Mouse (Mus musculus) activated CD4-positive, CD25-positive, alpha-beta regulatory T cell, adult 4 months (primary cell): ENCODE results near the gene Wdr35. TPM values are rescaled to one million over a fixed set of nuclear protein-coding genes. Genes with fewer than 3 reads are reported as not detected.
"Not testable (repeated sequence)": the region's sequence is repeated elsewhere in the genome, so short reads cannot be mapped to it uniquely, and the experiment has no call there.

Experiments
- ATAC-seq: one replicate; pipeline ENCODE4 v1.8.0; 2017
- polyA plus RNA-seq, 2 experiments: library from polyadenylated mRNA; unstranded; fragments of 100-300 nt; shearing (Covaris generic); gene quantifications; one replicate each; pipeline ENCODE4 v1.2.1; 2017

Gene Wdr35
- 1 to 10 TPM; 3.0 to 3.4 TPM for polyA plus RNA-seq

DNA sequence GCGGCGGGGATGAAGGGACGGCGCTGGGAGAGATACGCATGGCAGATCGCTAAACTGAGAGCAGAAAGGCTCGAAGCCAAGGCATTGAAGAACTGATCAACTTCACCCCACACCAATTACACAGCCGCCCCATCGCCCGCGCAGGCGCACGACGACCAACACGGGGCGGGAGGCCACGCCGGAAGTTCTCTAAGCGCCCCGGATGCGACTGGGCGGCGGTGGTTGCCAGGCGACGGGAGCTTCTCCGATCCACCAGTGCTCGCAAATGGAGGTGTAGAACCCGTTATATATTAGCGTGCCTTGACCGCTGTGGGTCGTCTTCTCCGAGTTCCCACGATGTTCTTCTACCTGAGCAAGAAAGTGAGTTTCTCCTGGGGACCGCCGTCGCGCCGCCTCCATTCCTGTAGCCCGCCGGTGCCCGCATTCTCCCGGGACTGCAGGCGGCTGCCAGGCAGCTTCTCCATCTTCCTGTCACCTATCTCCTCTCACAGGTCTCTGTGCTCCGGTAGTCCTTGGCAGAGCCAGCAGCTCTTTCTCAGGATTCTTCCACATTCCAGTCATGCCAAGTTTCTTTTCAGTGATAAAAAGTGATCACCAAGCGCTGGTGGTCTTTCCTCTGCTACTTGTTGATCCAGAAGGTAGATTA, at the start of gene Wdr35:
Gene Wdr35, plus strand, starts transcription at position 73 of the 646 bp plus-strand sequence.
- peak; percentile 100 for ATAC-seq

DNA sequence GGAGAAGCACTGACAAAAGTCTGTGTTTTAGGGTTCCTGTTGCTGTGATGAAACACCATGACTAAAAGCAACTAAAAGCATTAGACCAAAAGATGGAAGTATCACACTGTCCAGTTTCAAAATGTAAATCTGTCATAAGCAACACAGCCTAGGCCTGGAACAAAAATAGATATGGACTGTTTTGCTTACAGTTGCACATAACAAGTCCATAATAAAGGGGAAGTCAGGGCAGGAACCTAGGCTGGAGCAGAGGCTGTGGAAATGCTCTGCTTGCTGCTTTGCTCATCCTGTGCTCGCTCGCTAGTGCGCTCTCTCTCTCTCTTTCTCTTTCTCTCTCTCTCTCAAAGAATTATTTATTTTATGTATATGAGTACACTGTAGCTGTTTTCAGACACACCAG, 46.0 kb upstream of the Wdr35 start:
- ATAC-seq: no peak

DNA sequence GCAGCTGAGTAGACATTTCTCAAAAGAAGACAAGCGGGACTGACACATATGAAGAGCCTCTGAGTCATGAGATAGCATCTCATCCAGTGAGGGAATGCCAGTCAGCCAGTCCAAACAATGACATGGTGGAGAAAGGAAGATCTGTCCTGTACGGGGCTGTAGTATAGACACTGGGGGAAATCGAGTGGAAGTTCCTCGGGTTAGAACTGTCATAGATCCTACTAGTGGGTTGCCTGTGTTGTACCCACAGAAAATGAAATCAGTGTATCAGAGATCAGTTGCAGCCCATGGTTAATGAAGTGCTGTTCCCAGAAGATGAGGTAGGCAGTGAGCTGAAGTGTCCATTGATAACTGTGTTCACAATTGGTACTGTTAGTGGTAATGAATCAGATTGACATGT, 44.9 kb upstream of the Wdr35 start:
- ATAC-seq: no peak

DNA sequence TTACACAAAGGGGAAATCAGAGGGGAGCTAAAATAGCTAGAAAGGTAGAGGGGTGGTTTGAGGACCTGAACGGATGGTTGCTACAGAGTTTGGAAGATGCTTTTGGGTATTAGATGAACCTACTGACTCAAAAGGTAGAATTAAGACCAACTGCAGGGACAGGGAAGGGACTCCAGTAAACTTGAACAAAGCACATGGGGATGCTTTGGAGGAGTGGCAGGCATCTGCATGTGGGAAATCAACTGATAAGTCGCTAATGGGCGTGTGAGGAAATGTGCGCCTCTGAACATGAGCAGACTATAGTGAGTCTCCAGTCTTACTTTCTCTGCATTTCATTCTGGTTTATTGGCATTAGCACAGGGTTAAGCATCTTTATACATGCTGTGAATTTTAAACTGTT, 42.6 kb upstream of the Wdr35 start:
- ATAC-seq: no peak

DNA sequence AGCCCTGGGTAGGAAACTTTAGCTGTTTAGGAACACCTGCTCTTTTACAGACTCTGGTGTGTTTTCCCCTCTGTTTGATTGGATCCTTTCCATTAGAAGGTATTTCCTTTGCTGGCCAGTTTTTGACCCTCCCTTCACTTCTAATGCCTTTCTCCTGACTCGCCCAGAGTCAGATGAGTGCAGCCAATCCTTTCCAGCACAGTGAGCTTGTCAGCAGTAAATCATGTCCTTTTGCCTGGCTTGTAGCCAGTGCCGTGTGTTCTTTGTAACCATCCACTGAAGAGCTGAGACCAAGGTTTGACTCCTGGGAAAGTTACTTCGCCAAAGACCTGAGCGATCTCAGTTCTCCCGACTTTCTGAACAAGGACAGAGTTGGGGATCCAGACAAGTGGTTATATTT, 38.3 kb upstream of the Wdr35 start:
- no peak for ATAC-seq

DNA sequence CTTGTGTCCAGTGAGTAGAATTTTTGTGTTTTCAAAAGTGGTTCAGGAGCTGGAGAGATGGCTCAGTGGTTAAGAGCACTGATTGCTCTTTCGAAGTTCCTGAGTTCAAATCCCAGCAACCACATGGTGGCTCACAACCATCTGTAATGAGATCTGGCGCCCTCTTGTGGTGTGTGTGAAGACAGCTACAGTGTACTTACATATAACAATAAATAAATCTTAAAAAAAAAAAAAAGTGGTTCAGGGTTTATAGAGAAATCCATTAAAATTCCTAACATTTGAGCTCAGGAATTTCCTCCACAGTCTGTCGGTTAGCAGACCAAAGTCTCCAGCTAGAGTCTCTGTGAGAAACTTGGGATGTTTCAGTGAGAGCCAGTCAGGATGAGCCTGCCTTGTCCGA, 37.5 kb upstream of the Wdr35 start:
- ATAC-seq: not testable (repeated sequence)

DNA sequence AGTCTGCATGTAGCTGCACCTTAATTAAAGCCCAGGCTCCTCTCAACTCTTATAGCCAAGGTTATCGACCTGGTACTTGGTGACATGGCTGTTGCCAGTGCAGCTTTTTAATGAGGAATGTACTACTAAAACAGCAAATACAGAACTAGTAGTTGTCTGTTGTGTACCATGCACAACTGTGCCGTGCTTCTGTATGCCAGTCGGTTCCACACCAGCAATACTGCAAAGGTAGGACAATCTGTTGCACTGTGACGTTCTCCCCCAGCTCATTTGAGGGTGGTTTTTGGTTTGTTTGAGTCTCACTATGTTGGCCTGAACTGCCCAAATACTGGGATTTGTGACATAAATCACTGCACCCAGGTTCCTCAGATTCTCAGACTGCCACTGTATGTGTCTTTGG, 34.2 kb upstream of the Wdr35 start:
- no peak for ATAC-seq

DNA sequence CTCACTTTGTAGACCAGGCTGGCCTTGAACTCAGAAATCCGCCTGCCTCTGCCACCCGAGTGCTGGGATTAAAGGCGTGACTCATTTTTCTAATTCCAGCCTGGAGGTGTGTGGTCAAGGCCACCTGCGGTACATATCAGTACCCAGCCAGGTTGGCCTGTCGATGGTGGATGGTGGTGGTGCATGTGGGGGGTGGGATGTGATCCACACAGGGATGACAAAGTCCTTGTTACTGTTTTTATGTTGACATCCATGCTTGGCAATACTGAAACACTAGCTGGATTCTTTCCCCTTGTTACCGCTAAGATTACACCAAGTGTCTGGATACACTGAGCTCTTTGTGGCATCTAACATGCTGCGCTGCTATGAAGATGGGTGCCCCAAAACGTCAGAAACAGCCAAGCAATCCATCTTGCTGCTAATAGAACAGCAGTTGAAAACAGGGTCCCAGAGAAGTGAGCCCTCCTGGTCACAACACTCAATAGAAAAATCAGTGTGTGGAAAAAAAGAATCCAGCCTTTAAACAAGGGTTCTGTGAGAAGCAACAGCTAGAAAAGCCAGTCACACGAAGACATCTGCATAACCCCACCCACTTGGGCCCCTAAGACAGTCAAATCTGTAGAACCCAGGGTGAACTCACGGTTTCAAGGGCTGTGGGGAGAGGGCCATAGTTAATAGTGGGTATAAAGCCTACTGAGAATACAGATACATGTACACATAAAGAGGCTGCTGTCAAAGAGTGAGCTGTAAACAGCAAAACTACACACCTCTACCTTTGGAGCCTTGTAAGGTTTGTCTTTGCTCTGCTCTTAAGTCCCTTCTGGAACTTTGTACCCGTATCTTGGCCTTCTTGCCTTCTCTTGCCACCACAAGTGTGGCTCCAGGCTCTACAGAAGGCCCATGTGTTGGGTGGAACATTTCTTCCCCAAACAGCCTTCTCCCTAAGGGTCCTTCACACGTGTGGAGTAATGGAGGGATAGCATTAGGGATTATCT, 33.4 kb upstream of the Wdr35 start:
- no peak for ATAC-seq

DNA sequence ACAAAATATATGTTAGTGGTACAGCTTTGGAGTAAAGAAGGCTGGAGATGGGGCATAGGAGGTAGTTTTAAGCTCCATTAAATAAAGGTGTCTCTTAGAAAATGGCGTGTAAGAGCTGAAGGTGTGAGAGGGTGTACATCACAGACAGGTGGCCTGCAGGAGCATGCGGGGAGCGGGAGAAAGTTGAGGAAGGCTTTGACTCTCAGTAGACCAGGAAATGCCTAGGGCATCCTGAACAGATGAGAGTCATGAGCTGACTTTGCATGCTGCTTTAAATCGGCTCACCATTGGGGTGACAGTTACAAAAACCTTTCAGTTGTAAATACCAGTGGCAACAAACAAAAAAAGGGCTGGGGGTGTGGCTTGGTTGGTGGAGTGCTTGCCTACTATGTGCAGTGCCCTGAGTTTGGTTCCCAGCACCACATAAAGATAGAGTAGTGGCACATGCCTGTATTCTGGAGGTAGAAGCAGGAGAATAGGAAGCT, 32.5 kb upstream of the Wdr35 start:
- ATAC-seq: no peak

DNA sequence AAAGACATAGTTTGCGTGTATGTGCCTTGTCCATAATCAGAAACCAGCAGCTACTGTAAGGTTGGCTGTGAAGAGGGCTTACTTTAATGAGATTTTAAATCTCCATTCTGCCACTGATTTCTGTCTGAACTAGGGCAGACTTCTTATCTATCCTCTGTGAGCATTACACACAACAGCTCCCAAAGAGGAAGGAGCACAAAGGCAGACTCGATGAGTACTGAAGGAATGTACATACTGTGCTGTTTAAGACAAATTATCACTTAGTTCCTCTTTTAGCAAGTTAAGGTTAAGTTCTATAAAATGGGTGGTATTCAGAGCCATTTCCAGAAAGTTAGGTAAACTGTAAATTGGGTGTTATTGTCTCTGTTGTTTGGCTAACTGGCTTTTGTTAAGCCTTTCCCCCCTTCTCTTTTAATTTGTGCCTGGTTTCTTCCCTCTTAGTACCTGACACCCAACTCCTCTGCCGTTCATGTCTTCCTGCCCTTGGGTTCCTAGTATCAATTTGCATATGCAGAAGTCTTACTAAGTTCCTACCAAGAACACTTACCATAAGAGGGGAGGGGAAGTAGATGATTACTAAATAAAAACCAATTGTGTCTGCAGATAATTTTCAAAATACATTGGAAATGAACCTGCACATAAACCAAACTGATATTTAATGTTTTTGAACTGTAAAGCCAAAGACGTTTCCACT, 31.8 kb upstream of the Wdr35 start:
- peak; percentile 52 for ATAC-seq

DNA sequence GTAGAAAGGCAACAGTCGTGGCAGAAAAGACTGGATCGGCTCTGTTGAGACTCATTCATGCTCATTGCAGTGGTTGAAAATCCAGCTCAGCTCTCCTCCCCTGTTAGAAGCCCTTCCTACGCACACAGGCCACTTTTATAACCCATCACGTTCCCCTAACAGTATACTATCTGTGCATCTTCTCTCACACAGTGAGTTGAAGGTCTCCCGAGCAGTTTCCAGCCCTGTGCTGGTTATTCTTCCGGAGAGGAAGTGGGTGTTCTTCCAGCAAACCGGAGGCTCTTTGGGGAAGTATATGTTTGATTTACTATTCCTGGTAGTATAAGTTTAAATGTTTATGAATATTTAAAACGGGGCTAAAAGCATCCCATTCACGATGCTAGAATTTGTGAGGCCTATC, 26.5 kb upstream of the Wdr35 start:
- no peak for ATAC-seq

DNA sequence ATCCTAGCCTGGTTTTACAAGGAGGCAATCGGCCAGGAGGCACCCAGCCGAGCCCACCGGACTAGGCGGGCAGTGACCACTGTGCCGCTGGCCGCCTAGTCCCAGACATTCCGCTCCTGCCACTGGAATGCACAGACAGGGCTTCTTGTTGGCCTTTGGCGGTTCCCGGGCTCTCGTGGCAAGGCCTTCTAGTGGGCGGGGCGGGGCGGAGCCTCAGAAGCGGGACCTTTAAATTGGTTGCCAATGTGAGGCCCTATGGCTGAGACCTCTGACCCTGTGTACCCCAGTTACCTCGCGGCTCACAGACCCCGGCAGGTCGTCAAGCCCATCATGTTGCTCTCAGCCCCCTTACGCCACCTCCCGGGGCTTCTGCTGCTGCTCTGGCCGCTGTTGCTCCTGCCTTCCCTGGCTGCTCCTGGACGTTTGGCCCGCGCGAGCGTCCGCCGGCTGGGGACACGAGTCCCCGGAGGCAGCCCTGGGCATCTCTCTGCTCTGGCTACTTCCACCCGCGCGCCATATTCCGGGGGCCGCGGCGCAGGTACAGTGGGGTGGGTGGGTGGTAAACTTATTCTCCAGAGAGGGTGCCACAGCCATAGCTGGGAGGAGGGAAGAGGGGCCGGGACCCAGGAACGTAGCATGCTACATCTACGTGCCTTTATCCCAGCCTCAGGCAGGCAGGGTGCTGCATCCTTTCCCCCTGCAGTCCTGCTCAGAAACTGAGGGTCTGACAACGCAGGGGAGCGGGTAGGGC, 25.8 kb upstream of the Wdr35 start, which contains the start of gene Matn3:
Gene Matn3, plus strand, starts transcription at position 216 of the 751 bp plus-strand sequence.
- ATAC-seq: peak; percentile 28

DNA sequence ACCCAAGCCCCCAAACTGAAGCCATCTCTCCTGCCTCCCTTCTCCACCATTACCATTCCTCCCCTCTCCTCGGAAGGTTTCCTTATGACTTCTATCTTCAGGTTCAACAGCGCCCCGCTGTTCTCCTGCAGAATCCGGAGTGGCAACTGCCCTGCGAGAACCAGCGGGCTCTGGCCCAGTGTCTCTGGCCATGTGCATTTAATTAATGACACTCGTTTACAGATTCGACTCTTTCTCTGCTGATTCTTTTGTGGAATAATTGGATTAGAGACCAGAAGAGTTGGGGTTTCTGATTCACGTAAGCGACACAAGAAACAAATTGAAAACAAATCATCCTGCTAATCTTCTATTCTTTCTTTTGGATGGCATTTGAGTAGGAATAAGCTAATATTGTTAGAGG, 20.6 kb upstream of the Wdr35 start:
- ATAC-seq: no peak

DNA sequence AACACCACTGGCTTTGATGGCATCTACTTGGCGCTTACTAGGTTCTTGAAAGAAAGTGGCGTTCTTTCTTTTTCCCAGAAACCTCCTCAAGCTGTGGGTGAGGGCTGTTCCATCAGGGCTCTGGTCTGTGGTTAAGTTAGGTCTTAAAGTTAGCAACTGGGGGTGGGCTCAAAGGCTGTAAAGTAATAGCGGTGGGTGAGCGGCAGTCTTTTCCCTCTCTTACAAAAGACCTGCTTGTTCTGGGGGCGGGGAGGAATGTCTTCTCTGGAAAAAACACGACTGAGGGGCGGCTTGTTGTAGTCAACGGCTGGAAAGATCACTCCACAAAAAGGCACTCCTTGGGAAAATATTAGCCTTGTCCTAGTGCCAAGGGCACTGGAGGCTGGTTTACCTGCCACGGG, 19.5 kb upstream of the Wdr35 start:
- no peak for ATAC-seq

DNA sequence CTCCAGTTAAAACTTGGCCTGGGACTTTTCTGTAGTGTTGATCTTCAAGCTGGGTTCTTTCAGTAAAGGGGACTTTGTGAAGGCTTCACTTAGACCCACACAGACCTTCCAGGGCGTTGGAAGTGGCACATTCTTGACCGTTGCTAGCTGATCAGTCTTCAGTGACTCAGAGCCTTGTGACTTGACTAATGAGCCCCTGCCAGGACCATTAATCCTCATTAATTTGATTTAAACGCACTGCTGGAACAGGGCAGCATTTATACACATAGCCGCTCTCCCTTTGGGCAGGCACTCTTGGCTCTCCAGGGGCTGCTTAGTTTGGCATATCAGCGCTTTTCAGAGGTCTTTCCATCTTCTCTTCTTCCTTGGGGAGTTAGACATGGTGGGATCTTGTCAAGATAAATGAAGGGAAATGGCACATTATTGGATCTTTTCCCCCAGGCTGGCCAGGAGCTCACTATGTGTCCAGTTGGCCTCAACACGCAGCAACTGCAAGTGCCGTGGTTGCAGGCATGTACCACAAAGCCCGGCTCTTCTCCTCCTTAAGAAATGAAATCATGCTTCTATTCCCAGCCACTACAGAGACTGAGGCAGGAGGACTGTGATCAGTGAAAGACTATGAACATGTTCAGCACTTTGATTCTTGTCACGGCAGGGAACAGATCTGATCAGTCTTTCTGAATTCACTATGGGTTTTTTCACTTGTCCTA, 11.9 kb upstream of the Wdr35 start:
- no peak for ATAC-seq

DNA sequence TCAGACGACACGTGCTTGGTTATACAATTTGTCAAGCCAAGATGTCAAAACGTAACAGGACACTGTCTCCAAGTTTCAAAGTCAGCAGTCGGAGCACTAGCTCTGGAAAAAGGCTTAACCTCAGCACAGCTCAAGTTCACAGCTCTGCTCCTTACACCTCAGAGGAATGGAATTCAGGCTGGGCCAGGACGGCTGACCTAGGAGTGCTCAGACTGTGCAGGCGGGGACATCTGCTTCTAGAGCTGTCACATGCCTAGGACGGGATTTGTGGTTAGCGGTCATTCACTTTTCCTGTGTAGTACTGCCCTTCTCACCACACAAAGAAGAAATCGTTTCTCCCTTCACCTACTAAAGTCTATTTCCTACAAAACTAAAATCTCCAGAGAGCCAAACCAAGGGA, 3.9 kb upstream of the Wdr35 start:
- no peak for ATAC-seq

DNA sequence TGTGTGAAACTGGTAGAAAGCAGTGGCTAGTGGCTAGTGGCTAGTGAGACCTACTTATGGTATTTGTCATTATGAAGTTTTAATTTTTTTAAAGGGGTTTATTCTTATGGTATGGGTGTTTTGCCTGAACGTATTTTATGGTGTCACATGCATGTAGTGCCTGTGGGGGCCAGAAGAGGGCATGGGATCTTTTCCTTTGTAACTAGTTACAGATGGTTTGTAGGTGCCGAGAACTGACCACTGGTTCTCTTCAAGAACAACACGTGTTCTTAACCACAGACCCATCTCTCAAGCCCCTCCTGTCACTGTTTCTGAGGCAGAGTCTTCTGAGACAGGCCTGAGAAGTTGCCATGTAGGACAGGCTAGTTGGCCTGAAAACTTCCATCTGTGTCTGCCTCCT, 1.4 kb downstream of the Wdr35 start:
- ATAC-seq: no peak

DNA sequence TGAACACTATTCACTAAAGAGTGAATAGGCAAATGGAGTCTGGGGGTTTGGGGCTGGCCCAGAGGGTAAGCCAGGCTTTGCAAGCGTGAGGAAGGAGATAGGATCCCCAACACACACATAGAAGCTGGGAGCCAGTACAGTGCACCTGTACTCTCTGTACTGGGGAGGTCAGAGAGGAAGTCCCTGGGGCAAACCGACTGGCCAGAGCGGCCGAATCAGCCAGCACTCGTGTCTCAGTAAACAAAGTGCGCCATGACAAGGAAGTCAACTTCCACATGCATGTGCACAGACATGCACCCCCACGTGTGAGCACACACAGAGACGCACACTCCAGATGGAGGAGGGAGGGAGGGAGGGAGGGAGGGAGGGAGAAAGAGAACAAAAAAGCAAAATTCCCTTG, 19.5 kb downstream of the Wdr35 start:
- no peak for ATAC-seq

DNA sequence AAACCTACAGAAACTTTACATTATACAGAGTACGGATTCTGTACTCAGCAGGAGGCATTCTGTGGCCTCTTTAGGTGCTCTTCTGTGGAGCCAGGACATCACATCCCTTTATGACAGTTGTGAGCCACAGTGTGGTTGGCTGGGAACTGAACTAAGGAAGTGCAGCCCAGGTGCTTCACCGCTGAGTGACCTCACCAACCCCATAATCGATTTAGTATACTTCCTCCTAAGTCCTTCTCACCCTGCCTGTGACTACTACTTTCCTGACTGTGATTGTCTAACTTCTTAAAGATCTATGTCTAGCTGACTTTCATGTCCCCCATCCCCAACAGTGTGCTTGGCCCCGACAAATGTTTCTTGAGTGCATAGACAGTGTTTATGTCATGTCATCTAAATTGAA, 24.6 kb downstream of the Wdr35 start:
- ATAC-seq: no peak

DNA sequence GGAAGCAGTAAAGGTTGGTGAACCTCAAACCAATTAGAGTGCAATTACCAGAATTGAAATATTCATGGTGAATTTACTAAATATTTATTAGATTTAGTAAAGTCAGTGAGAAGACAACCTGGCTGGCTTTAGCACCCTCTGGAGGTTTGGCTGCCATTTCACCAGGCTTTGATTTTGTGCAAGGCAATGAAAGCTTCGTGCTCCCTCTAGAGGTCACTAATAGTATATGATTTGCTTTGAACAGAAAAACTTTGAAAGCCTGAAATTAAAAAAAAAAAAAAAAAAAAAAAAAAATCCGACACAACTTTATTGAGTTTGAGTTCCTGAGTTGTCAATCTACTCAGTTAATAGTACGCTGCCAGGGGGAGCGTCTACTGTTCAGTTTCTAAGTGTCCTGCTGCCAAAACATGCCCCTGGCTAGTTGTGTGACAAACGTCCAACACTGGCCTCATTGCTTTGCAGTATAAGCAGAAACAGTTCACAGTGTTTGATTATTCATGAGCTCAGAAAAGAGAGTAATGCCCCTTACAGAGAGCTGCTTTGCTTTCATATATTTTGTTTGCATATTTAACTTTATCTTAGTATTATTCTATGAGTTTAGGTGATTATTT, 28.5 kb downstream of the Wdr35 start:
- ATAC-seq: peak; percentile 99

DNA sequence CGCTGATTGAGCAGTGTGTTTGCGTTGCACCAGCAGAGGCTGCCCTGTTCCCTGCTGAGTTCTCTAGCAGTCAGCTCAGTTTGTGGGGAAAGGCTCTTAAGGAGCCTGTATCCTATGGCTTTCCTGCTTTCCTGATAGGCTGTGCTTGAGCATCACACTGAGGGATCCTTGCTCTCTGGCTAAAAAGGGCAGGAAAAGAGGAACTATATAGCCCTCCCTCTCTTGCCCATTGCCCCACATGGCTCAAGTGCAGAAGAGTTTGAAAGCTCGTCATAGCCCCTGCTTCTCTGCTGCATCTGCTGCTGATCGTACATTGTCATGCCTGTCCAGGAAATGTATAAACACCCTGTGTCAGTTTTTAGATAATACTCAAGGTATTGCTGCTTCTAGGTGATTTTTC, 33.5 kb downstream of the Wdr35 start:
- ATAC-seq: no peak
